Mouse (Mus musculus): ENCODE measurements around the gene Gpr137. TPM values are rescaled to one million over a fixed set of nuclear protein-coding genes. Genes with fewer than 3 reads are reported as not detected.
"Not testable (repeated sequence)": the region's sequence is repeated elsewhere in the genome, so short reads cannot be mapped to it uniquely, and the experiment has no call there.

Gpr137 gene
- polyA plus RNA-seq, 1 experiment from 2014 or later, result 25.2 TPM

DNA sequence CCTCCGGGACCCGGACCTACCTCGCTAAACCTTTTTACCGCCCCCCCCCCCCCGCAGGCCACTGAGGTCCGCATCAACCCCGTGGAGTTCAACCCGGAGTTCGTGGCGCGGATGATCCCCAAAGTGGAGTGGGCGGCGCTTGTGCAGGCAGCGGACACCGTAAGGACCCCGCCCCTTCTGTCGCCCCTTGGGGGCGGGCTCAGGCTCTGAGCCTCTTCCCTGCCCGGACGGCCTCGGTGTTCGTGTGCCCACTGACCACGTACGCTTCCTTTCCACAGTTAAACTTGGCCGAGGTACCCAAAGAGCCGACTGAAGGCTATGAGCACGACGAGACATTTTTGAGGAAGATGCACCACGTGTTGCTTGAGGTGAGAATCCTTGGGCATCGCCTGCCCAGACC lies 32.0 kb downstream of the Gpr137 start:
- peak; percentile 46 for ATAC-seq (ENCODE audit: low read depth)
- H3K27ac ChIP-seq (ENCODE audit: low read length), result peak overlapping the region; percentile 99
- not testable (repeated sequence) for H3K9me3 ChIP-seq (ENCODE audit: control insufficient read depth, low read length); H3K27me3 ChIP-seq (ENCODE audit: control insufficient read depth, insufficient read depth, low read depth, low read length)
- peak overlapping the region; percentile 67 for H3K4me3 ChIP-seq (ENCODE audit: low read length)
- WGBS, result 0% methylated on average over 26 of the region's 30 CpGs
- H3K36me3 ChIP-seq (ENCODE audit: control insufficient read depth, insufficient read depth, low read length), result peaks cover 22% of the 10 kb centered on the region
- H3K9ac ChIP-seq (ENCODE audit: low read length), result peak overlapping the region; percentile 66
- H3K4me2 ChIP-seq (ENCODE audit: low read depth, low read length), result peak overlapping the region; percentile 75
- peaks cover 17% of the 10 kb centered on the region for H3K4me1 ChIP-seq (replicated peaks; ENCODE audit: control insufficient read depth, insufficient read depth, low read length)

DNA sequence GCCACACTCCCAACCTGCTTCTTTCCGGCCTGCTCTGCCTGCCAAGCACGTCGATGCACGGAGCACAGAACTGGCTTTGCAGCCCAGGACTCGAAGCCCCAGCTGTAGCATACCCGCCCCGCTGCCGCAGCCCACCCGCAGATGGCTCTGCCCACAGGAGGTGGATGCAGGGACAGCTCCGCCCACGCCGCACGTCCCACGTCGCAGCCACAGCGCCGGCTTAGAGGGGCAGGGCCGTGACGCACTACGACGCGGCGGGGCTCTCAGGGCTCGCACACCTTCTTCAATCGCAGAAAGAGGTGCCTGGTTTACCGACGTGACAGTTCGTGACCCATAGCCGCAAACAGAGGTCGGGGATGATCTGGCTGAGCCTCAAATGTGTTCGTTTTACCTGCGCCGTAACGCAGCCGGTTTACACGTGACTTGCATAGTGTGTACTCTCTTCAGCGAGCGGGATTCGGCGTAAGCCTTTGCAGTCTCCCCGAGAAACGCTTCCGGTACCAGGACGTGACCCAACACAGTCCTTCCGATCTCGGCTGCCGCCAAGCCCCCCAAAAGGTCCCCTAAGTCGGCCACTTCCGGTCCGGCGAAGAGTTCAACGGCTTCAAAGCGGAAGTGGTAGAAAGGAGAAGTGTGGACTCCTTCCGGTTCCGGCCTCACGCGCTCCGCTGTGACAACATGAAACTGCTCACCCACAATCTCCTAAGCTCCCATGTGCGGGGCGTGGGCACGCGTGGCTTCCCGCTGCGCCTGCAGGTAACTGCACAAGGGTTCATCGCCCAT lies 32.6 kb downstream of the Gpr137 start, which contains the start of the genes Trmt112 and Prdx5:
TSS of gene Trmt112 (plus strand) at position 192 of the 783 bp plus-strand sequence.
TSS of gene Prdx5 (minus strand) at position 600 of the 783 bp plus-strand sequence.
- Histone ChIP-seq H3K27ac (ENCODE audit: low read length) (peak within 1 kb of the TSS; percentile 99), H3K4me1 (replicated peaks; ENCODE audit: control insufficient read depth, insufficient read depth, low read length) (peaks cover 17% of the 10 kb centered on the region), H3K36me3 (ENCODE audit: control insufficient read depth, insufficient read depth, low read length) (peaks cover 22% of the 10 kb centered on the region), H3K9me3 (ENCODE audit: control insufficient read depth, low read length) (no peaks in the 10 kb centered on the region), H3K9ac (ENCODE audit: low read length) (peak within 1 kb of the TSS; percentile 66), H3K4me2 (ENCODE audit: low read depth, low read length) (peak within 1 kb of the TSS; percentile 75), H3K27me3 (ENCODE audit: control insufficient read depth, insufficient read depth, low read depth, low read length) (no peaks in the 10 kb centered on the region), H3K4me3 (ENCODE audit: low read length) (peak within 1 kb of the TSS; percentile 67)
- ATAC-seq (ENCODE audit: low read depth), result peak; percentile 96
- under 1% methylated on average over 65 of the region's 65 CpGs for WGBS

DNA sequence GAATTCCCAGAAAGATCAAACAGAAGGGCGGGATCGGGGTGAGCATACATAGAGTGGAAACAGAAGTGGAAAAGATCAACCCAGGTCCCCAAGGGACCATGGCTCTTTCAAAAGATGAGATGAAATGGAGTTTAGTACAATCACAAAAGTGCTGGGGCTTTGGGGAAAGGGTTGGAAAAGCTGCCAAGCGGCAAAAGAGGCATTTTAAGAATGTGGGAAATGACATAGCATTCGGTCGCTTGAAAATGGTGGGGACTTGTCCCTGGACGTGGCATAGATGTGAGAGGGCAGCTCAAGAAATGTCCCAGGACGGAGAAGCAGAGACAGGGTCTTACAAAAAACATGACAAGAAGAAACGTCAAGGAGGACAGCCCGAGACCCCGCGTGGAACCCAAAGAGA lies 33.3 kb downstream of the Gpr137 start:
- Histone ChIP-seq H3K27ac (ENCODE audit: low read length) (peak overlapping the region; percentile 99), H3K9me3 (ENCODE audit: control insufficient read depth, low read length) (no peaks in the 10 kb centered on the region), H3K27me3 (ENCODE audit: control insufficient read depth, insufficient read depth, low read depth, low read length) (no peaks in the 10 kb centered on the region), H3K9ac (ENCODE audit: low read length) (peak overlapping the region; percentile 66), H3K4me3 (ENCODE audit: low read length) (peak overlapping the region; percentile 67), H3K4me1 (replicated peaks; ENCODE audit: control insufficient read depth, insufficient read depth, low read length) (peaks cover 17% of the 10 kb centered on the region), H3K4me2 (ENCODE audit: low read depth, low read length) (peak overlapping the region; percentile 75), H3K36me3 (ENCODE audit: control insufficient read depth, insufficient read depth, low read length) (peaks cover 22% of the 10 kb centered on the region)
- WGBS, result 5% methylated on average over 11 of the region's 11 CpGs
- peak; percentile 1 for ATAC-seq (ENCODE audit: low read depth)

DNA sequence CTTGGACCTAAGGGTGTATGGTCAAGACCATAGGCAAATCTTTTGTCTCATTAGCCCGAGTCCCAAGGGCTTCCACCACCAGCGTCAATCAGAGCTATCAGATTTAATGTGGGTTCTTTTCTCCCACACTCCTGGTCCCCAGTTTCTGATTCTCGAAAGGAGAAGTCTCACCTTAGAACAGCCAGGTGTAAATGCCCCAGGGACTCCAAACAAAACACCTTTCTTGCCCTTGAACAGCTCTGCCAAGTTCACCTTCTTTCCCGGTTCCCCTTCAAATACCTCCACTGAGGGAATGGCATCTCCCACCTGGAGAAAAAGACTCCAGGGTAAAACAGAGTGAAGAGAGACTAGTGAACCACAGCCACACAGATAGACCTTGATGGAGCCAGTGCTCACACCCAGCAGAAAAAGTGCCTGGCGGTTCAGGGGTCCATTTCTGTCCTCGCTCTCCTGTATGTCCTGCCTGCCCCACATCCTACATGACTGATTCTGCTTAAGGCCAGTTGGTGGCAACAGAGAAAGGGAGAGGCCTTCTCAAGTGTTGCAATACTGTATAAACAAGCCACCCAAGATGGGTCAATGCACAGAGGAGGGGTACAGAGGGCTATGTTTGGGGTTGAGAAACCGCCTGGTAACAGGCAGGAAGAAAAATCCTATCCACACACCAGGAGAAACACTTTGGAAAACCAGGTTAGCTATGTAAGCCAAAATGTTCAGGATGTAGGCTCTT lies 34.3 kb downstream of the Gpr137 start:
- ATAC-seq (ENCODE audit: low read depth), result no peak
- Histone ChIP-seq H3K9me3 (ENCODE audit: control insufficient read depth, low read length) (no peaks in the 10 kb centered on the region), H3K36me3 (ENCODE audit: control insufficient read depth, insufficient read depth, low read length) (peaks cover 16% of the 10 kb centered on the region), H3K4me3 (ENCODE audit: low read length) (peak overlapping the region; percentile 67), H3K27ac (ENCODE audit: low read length) (0 out of 2 replicates have a peak overlapping the region, but pooled peaks have one; percentile 99), H3K27me3 (ENCODE audit: control insufficient read depth, insufficient read depth, low read depth, low read length) (no peaks in the 10 kb centered on the region), H3K4me1 (replicated peaks; ENCODE audit: control insufficient read depth, insufficient read depth, low read length) (peaks cover 17% of the 10 kb centered on the region), H3K9ac (ENCODE audit: low read length) (peak overlapping the region; percentile 66), H3K4me2 (ENCODE audit: low read depth, low read length) (peak overlapping the region; percentile 75)
- WGBS, result 76% methylated on average over 7 of the region's 7 CpGs

DNA sequence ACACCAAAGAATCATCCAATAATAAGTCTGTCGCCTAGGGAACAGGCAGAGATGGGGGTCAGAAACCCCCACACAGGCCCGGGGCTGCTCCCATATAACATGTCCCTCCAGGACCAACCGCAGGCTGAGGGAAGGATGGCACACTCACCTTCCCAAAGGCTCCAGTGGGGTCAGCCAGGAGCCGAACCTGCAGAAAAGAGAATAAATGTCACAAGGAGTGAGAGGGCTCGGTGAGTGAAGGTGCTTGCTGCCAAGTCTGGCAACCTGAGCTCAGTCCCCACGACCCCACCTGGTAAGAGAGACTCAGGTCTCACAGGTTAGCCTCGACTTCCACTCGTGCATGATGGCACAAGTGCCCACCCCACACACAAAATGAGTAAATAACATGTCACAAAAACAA lies 35.2 kb downstream of the Gpr137 start:
- H3K4me2 ChIP-seq (ENCODE audit: low read depth, low read length), result no peak overlapping the region
- no peak overlapping the region for H3K9ac ChIP-seq (ENCODE audit: low read length)
- H3K27ac ChIP-seq (ENCODE audit: low read length), result no peak overlapping the region
- no peaks in the 10 kb centered on the region for H3K27me3 ChIP-seq (ENCODE audit: control insufficient read depth, insufficient read depth, low read depth, low read length)
- 87% methylated on average over 8 of the region's 8 CpGs for WGBS
- no peak for ATAC-seq (ENCODE audit: low read depth)
- H3K36me3 ChIP-seq (ENCODE audit: control insufficient read depth, insufficient read depth, low read length), result peaks cover 8% of the 10 kb centered on the region
- no peaks in the 10 kb centered on the region for H3K9me3 ChIP-seq (ENCODE audit: control insufficient read depth, low read length)
- H3K4me1 ChIP-seq (replicated peaks; ENCODE audit: control insufficient read depth, insufficient read depth, low read length), result peaks cover 17% of the 10 kb centered on the region
- H3K4me3 ChIP-seq (ENCODE audit: low read length), result no peak overlapping the region

DNA sequence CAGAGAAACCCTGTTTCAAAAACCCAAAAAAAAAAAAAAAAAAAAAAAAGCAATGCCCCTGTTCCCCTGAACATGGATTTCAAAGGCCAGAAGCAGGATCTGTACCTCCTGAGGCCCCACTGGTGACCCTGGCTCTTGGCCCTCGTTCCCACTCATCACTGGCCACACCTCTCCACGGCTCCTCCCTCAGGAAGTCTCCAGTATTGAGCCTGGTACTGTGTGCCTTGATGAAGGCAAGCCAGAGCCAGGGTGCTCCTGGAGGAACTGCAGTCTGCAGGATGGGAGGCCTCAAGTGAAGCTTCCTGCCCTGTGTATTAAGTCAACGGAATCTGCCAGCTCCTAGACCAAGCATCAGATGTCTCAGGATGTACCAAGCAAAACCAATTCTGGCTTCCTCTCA lies 36.1 kb downstream of the Gpr137 start:
- WGBS, result 78% methylated on average over 3 of the region's 3 CpGs
- Histone ChIP-seq H3K4me3 (ENCODE audit: low read length) (no peak overlapping the region), H3K27me3 (ENCODE audit: control insufficient read depth, insufficient read depth, low read depth, low read length) (no peaks in the 10 kb centered on the region)

DNA sequence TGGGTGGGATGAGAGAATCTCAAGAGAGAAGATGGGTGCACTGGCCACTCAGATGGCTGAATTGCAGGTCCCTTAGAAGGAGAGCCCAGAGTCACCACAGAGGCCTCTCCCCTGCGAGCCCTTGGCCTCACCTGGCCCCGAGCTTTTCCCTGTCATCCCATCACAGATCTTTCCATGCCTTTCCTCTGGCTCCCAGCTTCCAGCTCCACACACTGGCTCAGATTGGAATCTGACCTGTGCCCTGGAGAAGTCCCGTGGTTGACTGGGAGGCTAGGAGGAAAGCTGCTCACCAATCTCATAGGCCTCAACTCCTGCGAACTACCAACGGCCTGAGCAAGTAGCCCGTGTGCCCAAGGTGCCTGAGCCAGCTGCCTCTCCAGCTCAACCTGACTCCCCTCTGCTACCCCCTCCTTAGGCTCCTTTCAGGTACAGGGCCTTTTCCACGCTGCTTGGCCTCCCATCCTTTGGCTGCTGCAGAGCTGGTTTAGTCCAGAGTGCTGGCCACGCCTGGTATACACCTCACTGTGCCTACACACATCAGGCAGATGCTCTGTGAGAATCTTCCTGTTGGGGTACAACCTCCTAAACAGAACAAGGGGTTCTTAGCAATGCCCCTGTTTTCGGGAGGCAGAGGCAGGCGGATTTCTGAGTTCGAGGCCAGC lies 36.7 kb downstream of the Gpr137 start:
- Histone ChIP-seq H3K9me3 (ENCODE audit: control insufficient read depth, low read length) (no peaks in the 10 kb centered on the region), H3K27ac (ENCODE audit: low read length) (no peak overlapping the region), H3K36me3 (ENCODE audit: control insufficient read depth, insufficient read depth, low read length) (peaks cover 8% of the 10 kb centered on the region), H3K9ac (ENCODE audit: low read length) (no peak overlapping the region), H3K4me1 (replicated peaks; ENCODE audit: control insufficient read depth, insufficient read depth, low read length) (peaks cover 11% of the 10 kb centered on the region), H3K4me2 (ENCODE audit: low read depth, low read length) (no peak overlapping the region), H3K27me3 (ENCODE audit: control insufficient read depth, insufficient read depth, low read depth, low read length) (no peaks in the 10 kb centered on the region), H3K4me3 (ENCODE audit: low read length) (no peak overlapping the region)
- ATAC-seq (ENCODE audit: low read depth), result no peak
- WGBS, result 90% methylated on average over 11 of the region's 11 CpGs

More for the DNA sequence above, 36.1 kb downstream of the Gpr137 start:
- no peaks in the 10 kb centered on the region for H3K9me3 ChIP-seq (ENCODE audit: control insufficient read depth, low read length)
- no peak for ATAC-seq (ENCODE audit: low read depth)
- H3K9ac ChIP-seq (ENCODE audit: low read length), result no peak overlapping the region
- H3K4me1 ChIP-seq (replicated peaks; ENCODE audit: control insufficient read depth, insufficient read depth, low read length), result peaks cover 14% of the 10 kb centered on the region
- H3K36me3 ChIP-seq (ENCODE audit: control insufficient read depth, insufficient read depth, low read length), result peaks cover 8% of the 10 kb centered on the region
- H3K27ac ChIP-seq (ENCODE audit: low read length), result no peak overlapping the region
- no peak overlapping the region for H3K4me2 ChIP-seq (ENCODE audit: low read depth, low read length)

DNA sequence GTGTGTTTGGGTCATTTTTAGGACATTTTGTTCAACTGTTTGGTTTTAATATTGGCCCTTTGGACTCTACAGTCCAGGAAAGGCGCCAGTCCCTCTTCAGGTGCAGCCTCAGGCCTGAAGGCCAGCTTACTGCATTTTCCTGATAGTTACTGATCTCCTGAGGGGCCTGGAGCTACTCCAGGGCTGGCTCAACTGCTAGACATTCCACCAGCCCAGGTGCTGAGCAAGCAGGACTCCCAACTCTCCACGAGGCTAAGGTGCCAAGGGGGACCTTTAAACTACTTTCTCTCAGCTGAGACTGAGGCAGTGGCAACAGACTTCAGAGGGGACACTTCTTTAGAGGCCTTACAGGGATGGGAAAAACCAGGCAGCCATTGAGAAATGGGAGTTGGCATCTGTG lies 37.4 kb downstream of the Gpr137 start:
- ATAC-seq (ENCODE audit: low read depth), result no peak
- Histone ChIP-seq H3K9ac (ENCODE audit: low read length) (no peak overlapping the region), H3K4me3 (ENCODE audit: low read length) (no peak overlapping the region), H3K4me1 (replicated peaks; ENCODE audit: control insufficient read depth, insufficient read depth, low read length) (peaks cover 11% of the 10 kb centered on the region), H3K27ac (ENCODE audit: low read length) (no peak overlapping the region), H3K9me3 (ENCODE audit: control insufficient read depth, low read length) (no peaks in the 10 kb centered on the region), H3K4me2 (ENCODE audit: low read depth, low read length) (no peak overlapping the region), H3K27me3 (ENCODE audit: control insufficient read depth, insufficient read depth, low read depth, low read length) (no peaks in the 10 kb centered on the region), H3K36me3 (ENCODE audit: control insufficient read depth, insufficient read depth, low read length) (peaks cover 8% of the 10 kb centered on the region)
- 81% methylated on average over 2 of the region's 2 CpGs for WGBS

DNA sequence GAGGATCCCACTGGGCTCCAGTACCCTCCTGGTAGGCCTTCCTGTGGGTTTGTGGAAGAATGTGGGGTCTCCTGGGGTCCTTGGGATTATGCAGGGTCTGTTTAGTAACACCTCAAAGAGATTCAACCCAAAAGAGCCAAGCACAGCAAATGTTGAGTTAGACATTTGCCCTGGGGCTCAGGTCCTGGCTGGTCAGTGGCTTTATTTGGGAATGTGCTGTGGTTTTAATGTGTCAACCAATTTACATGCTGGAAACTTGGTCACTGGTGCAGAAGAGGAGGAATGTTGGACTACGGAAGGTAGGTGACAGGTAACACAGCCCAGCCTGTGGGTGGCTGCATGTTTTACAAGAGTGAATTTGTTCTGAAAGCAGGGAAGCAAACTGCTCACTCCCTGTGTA lies 39.2 kb downstream of the Gpr137 start:
- ATAC-seq (ENCODE audit: low read depth), result no peak
- Histone ChIP-seq H3K9me3 (ENCODE audit: control insufficient read depth, low read length) (no peaks in the 10 kb centered on the region), H3K4me3 (ENCODE audit: low read length) (no peak overlapping the region), H3K36me3 (ENCODE audit: control insufficient read depth, insufficient read depth, low read length) (peaks cover 8% of the 10 kb centered on the region), H3K27me3 (ENCODE audit: control insufficient read depth, insufficient read depth, low read depth, low read length) (no peaks in the 10 kb centered on the region), H3K4me1 (replicated peaks; ENCODE audit: control insufficient read depth, insufficient read depth, low read length) (peaks cover 3% of the 10 kb centered on the region), H3K9ac (ENCODE audit: low read length) (no peak overlapping the region), H3K27ac (ENCODE audit: low read length) (no peak overlapping the region), H3K4me2 (ENCODE audit: low read depth, low read length) (no peak overlapping the region)
- WGBS, result 89% methylated on average over 1 of the region's 1 CpGs

All from lung, embryonic 16.5 days (tissue).